Mouse (Mus musculus) thymus, postnatal 25 days (tissue): ENCODE measurements around the gene Zfp791.
"Not testable (repeated sequence)": the region's sequence is repeated elsewhere in the genome, so short reads cannot be mapped to it uniquely, and the experiment has no call there.

Experiments used
- DNase-seq: peaks from one replicate; pipeline ENCODE4 v3.0.0; 2022

The Zfp791 gene

DNA sequence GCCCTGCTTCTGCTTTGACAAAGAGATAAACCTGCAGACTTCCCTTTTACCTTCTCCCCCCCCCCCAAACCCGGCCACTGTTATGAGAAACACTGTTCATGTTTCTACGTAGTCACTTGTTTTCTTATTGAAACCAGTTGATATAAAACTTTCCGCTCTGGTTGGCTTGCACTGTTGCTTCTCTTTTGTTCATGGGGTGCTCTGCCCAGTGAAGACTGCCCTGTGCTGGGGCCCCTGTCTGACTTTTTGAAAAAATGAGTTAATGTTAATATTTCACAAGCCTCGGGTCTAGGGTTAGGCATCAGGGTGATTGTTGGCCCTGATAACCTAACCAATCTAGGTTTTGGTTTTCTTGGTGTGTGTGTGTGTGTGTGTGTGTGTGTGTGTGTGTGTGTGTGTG is 40.7 kb downstream of the Zfp791 start:
- DNase-seq: not testable (repeated sequence)

DNA sequence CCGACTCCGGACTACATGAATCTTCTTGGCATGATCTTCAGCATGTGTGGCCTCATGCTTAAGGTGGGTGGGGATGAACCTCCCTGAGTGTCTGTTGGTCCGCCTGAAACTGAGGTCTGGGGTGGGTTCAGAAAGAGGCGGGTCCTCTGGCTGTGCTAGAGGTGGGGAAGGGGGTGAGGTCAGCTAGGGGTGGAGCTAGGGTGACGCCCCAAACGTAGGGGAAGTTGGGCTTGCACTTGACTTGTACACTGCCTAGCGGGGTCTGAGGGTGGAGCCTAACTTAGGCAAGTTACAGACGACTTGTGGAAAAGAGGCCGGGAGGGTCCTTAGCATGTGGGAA is 41.7 kb downstream of the Zfp791 start, which contains the start of gene Wdr83:
TSS of gene Wdr83 (minus strand) at position 91 of the 340 bp plus-strand sequence.
- DNase-seq: peak; percentile 80

DNA sequence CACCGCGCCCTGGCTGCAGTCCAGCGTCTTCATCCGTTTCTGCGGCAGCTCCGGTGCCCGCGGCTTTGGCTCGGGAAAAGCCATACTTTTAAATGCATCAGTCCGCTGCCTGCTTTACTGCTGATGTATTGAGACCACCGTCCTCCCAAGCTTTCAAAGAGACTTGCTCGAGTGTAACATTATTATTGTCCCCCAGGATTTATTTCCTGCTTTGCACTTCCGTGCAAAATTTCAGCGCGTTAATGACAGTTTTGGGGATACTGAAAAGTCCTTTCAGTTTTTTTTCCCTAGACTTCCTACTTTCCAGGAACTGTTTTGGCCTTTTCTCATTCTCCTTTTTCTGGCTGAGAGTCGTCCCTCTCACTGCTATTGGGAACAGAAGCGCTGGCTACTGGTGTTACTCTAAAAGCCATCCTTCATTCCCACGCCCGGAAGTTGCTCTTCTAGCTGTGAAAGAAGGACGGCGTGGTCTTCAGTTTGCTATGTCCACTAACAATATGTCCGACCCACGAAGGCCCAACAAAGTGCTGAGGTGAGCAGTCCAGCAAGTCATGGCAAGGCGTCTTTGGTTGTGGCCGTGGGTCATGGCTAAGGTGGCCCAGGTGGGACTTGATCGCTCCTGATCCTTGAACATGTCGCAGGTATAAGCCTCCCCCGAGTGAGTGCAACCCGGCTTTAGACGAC is 42.2 kb downstream of the Zfp791 start, which contains the start of gene Wdr83os:
TSS of gene Wdr83os (plus strand) at position 209 of the 684 bp plus-strand sequence.
- DNase-seq: peak; percentile 51

- no peak for DNase-seq
These were observed 42.7 kb downstream of the Zfp791 start for GRCm38 (mm10) chr8:85080214-85080531.

GRCm38 (mm10) chr8:85076993-85077392 is 45.9 kb downstream of the Zfp791 start:
- peak; percentile 76 for DNase-seq

DNA sequence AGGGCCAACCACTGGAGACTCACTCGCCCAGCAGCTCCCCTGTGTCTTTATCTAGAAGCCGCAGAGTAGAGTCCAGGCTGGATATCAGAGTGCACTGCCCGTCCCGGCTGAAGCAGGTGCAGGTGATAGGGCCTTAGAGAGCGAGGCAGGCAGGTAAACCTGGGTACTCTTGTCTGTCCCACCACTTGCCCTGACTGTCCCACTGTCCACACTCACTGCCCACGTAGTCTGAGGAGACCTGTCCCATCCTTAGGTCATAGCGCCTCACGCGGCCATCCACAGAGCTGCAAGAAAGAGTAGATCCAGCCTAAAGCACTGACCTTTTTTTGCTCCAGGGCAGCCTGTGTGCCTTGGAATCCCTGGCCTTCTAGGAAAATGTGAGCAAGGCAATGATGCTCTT is 46.9 kb downstream of the Zfp791 start:
- DNase-seq: no peak

DNA sequence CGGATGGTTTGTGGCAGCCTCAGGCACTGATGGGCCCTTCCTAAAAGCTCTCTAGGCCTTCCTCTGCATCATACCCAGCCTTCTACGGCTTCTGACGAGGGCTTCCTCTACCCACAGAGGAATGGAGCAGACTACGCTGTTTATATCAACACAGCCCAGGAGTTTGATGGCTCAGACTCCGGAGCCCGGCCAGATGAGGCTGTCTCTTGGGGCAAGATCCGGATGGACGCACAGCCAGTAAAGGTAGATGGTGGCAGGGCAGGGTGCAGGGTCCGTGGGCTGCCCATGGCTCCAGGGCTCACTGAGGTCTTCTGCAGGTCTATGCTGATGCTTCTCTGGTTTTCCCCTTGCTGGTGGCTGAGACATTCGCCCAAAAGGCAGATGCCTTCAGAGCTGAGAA is 48.3 kb downstream of the Zfp791 start:
- no peak for DNase-seq

DNA sequence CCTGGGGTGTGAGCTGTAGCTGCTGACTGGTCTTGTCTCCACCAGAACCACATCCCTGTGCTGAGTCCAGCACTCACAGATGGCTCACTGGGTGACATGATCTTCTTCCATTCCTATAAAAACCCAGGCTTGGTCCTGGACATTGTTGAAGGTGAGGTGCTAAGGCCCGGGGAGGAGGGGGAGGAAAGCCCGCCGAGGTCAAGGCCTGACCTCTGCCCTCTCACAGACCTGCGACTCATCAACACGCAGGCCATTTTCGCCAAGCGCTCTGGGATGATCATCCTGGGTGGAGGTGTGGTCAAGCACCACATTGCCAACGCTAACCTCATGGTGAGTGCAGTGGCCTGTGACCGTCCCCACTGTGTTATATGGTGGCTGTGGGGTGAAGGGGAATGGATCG is 48.7 kb downstream of the Zfp791 start:
- no peak for DNase-seq

DNA sequence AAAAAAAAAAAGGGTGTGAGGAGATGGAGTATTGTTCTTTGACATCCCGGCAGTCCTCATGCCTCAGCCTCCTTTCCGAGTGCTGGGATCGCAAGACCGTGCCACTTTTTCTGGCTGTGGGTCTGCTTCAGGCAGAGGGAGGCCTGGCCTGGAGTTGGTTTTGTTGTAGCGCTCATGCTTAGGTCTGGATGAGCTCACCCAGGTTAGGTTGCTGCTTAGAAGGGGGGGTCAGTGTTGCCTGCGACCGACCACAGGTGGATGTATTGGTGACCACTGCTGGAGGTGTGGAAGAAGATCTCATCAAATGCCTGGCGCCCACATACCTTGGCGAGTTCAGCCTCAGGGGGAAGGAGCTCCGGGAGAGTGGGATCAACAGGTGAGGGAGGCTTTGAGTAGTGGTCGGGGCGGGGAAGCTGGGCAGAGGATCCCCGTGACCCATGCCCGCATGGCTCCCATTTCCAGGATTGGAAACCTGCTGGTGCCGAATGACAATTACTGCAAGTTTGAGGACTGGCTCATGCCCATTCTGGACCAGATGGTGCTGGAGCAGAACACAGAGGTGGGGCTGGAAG is 49.8 kb downstream of the Zfp791 start:
- no peak for DNase-seq

DNA sequence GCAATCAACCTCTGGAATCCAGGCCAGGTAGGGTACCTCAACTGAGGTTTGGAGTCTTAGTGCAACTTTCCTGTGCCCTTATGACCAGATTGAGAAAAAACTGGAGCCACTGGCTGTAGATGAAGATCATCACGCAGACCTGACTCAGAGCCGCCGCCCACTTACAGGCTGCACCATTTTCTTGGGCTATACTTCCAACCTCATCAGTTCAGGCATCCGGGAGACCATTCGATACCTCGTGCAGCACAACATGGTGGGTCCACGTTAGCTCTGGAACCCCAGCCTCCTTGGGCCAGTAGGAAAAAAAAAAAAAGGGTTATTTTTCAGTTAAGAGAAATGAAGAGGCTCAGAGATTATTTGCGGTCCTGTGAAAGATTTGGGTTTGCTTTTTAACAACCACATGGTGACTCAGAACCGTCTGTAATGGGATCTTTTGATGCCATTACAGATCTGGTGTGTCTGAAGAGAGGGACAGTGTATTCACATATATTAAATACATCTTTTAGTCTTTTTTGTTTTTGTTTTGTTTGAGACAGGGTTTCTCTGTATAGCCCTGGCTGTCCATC is 50.4 kb downstream of the Zfp791 start:
- DNase-seq: no peak

- DNase-seq: peak; percentile 88
These were observed 51.2 kb downstream of the Zfp791 start, which contains the start of gene Dhps for GRCm38 (mm10) chr8:85071514-85072281. Dhps (plus strand) TSS chr8:85071757.

GRCm38 (mm10) chr8:85071041-85071440 is 51.9 kb downstream of the Zfp791 start:
- DNase-seq: no peak

GRCm38 (mm10) chr8:85067982-85068381 is 54.9 kb downstream of the Zfp791 start, which contains the start of gene Gm5741:
Gm5741 (minus strand) TSS chr8:85067982.
- DNase-seq: no peak

GRCm38 (mm10) chr8:85067155-85067554 is 55.7 kb downstream of the Zfp791 start:
- DNase-seq: no peak

GRCm38 (mm10) chr8:85065213-85065612 is 57.7 kb downstream of the Zfp791 start:
- no peak for DNase-seq

DNA sequence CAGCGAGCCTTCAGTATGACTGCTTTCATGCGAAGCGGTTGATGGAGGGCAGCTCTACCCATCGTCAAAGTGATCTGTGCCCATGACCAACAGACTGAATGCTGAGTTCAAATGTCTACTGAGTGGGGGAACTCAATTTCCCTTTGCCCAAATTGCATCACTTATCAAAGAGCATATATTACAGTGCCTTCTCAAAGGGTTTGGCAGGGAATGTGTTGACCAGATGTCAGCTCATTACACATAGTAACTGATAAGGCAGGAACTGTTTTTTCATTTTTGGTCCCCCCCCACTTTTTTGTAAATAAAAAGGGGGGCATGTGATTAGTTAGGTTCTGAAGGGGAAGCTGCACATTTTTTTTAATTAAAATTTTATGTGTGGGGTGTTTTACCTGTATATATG is 60.3 kb downstream of the Zfp791 start:
- no peak for DNase-seq

DNA sequence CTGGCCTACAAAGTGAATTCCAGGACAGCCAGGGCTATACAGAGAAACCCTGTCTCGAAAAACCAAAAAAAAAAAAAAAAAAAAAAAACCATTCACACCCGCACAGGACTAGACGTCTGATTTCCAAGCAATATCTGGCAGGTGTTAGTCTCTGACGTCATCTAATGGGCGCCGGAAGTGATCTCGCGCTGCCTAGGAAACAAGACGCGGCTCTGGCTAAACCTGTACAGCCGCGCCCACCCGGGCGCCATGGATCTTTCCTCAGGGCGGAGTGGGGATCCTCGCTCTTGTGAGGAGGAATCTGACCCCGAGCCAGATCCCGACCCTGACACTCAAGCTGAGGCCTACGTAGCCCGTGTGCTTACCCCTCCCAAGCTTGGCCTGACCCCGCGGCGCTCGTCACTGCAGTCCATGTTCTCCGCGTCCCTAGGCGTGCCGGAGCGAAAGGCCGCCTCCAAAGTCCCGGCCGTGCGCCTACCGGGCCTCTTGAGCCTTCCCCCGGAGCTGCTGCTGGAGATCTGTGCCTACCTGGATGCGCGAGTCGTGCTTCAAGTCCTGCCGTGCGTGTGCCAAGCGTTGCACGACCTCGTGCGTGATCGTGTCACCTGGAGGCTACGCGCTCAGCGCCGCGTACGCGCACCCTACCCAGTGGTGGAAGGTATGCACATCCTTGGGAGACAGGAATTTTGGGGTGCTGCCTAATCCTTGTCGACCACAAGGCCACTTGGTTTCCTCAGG is 62.8 kb downstream of the Zfp791 start, which contains the start of gene Fbxw9:
TSS of gene Fbxw9 (plus strand) at position 177 of the 738 bp plus-strand sequence.
- peak; percentile 84 for DNase-seq
